Mouse (Mus musculus): ENCODE results near the gene Tcp10a.
"Not testable (repeated sequence)": the region's sequence is repeated elsewhere in the genome, so short reads cannot be mapped to it uniquely, and the experiment has no call there.

The Tcp10a gene

DNA sequence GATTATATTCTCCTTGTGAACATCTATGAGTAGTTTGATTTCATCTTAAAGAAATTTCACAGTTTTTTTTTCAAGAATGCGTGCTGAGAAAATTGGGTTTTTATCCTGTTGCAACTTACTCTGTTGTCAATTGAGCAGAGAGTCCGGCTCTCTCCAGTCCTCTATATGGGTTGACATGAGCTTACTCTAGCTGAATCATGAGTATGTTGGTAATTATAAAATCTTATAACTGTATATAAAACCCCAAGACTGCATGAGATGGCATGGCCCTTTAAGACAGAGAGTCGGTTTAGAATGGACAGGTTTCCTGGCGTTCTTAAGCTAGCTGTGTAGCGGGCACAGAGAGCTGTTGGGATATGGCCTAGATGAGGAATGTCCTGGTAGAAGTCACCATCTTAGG, at the start of gene Tcp10a:
Tcp10a (plus strand) TSS at position 301 of the 400 bp plus-strand sequence.
- not testable (repeated sequence) for DNase-seq (ENCODE audit: low read depth, low spot score)

GRCm38 (mm10) chr17:7278702-7279242, 45.7 kb upstream of the Tcp10a start:
- DNase-seq (ENCODE audit: low read depth, low spot score): no peak

- DNase-seq (ENCODE audit: low read depth, low spot score): no peak
These were observed 45.2 kb upstream of the Tcp10a start for GRCm38 (mm10) chr17:7279251-7279650.

GRCm38 (mm10) chr17:7284297-7284910, 40.0 kb upstream of the Tcp10a start:
- no peak for DNase-seq (ENCODE audit: low read depth, low spot score)

DNA sequence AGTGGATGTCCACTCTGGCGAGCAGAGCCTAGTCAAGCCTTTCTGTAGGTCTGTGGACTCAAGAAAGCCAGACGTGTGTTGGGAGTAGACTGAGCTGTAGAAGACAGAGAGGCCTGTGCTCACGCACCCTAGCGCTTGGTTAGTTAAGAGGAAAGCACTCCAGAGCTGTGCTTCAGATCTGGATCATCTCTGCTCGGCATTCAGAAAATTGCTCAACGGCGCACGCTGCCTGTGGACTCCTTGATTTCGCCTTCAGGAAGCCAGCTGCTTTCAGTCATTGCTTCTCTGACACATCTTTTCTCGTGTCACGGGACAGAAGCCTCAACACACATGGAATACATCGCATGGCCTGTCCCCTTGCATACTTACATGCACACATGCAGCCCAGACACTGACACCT, 39.2 kb upstream of the Tcp10a start:
- no peak for DNase-seq (ENCODE audit: low read depth, low spot score)

DNA sequence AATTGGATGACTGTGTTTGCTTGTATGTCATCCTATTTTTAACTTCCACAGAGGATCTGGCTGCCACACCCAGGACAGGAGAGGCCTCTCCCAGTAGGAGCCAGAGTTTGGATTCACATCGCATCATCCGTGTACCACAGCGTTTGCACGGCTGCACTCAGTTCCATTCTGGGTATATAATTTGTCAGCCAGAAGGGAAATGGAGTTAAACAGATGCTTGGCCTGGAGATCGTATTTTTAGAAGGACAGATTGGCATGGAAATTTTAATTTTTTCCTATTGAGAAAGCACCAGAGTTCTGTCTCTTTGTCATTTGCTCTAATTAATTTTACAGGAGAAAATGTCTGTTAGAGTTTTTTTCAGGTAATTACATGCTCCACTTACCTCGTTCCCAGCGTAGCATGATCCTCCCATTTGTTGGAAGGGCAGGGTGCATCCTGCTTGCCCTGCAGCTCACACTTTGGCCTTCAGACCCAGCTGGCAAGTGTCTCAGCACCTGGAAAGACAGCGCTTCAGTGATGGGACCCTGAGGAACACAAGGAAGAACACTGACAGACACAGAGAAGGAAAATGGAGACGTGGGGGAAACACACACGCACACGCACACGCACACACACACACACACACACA, 37.9 kb upstream of the Tcp10a start:
- DNase-seq (ENCODE audit: low read depth, low spot score): no peak

GRCm38 (mm10) chr17:7292012-7292684, 32.3 kb upstream of the Tcp10a start:
- no peak for DNase-seq (ENCODE audit: low read depth, low spot score)

GRCm38 (mm10) chr17:7306278-7307196, 17.9 kb upstream of the Tcp10a start:
- DNase-seq (ENCODE audit: low read depth, low spot score): not testable (repeated sequence)

- DNase-seq (ENCODE audit: low read depth, low spot score): not testable (repeated sequence)
These were observed 8.6 kb upstream of the Tcp10a start for GRCm38 (mm10) chr17:7315693-7316382.

GRCm38 (mm10) chr17:7319789-7320188, 4.7 kb upstream of the Tcp10a start:
- DNase-seq (ENCODE audit: low read depth, low spot score): not testable (repeated sequence)

GRCm38 (mm10) chr17:7326415-7326814, 2.0 kb downstream of the Tcp10a start:
- DNase-seq (ENCODE audit: low read depth, low spot score): not testable (repeated sequence)

- not testable (repeated sequence) for DNase-seq (ENCODE audit: low read depth, low spot score)
These were observed 8.3 kb downstream of the Tcp10a start for GRCm38 (mm10) chr17:7332745-7333144.

GRCm38 (mm10) chr17:7337381-7337780, 12.9 kb downstream of the Tcp10a start:
- not testable (repeated sequence) for DNase-seq (ENCODE audit: low read depth, low spot score)

GRCm38 (mm10) chr17:7348765-7349164, 24.3 kb downstream of the Tcp10a start:
- DNase-seq (ENCODE audit: low read depth, low spot score): not testable (repeated sequence)

DNA sequence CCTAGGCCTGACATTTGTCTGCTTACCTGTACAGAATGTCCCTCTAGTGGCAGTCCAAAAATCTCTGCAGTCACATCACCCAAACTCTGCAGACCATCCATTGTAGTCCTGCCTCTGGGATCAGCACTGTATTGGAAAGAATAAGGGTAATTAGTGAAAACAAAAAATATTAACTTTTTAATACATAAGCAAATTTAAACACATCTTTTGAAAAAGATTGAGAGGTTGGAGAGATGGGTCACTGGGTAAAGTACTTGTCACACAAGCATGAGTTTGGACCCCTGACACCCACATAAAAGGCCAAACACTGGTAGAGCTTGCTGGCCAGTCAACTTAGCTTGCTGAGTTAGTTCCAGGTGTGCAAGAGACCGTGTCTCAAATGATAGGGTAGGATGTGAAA, 28.1 kb downstream of the Tcp10a start, which contains the start of gene Ttll2:
Ttll2 (minus strand) TSS at position 101 of the 400 bp plus-strand sequence.
- DNase-seq (ENCODE audit: low read depth, low spot score): not testable (repeated sequence)

DNA sequence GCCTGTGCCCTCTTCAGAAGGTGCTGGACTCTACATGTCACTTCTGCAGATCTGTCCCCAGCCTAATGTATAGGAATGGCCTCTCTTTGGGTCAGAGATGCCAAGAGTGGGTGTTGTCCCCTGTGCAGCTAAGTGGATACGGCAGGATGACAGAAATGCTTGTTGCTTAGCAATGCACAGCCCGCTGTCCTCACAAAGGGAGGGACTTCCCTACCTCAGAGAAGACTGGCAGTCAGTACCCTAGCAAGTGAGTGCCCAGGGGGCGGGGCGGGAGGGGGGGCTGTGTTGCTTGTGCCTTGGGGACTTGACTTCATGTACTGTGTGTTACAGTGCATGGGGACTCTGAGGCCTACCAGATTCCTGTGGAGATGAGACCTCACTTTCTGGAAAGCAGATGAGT, 35.4 kb downstream of the Tcp10a start:
- not testable (repeated sequence) for DNase-seq (ENCODE audit: low read depth, low spot score)

DNA sequence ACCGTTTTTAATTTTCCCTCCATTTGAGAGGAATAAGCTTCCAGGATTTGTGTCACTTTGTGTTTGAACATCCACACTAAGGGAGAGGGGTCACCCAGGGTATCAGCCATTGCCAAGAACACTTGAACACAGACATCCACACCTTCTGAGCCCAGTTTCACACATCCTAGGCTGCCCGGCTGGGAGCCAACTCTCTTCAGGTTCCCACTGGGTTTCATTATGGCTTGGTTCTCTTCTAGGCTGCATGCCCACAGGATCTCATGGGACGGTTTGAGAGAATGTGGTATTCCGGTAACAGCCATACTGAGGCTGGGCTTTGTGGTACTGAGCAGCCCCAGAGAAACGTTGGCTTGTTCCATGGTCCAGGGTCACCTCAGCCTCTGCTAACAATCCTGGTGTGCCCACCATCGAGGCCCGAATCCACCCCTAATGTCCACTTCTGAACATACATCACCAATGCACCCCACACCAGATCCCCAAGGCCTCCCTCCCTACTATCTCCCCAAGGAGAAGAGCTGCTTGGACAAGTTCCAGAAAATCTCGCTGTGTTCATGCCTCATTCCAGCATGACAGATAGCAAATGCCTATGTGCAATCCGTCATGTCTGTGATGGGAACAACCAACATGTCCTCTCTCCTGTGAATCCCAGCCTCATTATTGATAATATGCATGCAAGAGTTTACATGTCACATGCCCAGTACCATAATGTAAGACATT, 36.5 kb downstream of the Tcp10a start:
- DNase-seq (ENCODE audit: low read depth, low spot score): not testable (repeated sequence)

DNA sequence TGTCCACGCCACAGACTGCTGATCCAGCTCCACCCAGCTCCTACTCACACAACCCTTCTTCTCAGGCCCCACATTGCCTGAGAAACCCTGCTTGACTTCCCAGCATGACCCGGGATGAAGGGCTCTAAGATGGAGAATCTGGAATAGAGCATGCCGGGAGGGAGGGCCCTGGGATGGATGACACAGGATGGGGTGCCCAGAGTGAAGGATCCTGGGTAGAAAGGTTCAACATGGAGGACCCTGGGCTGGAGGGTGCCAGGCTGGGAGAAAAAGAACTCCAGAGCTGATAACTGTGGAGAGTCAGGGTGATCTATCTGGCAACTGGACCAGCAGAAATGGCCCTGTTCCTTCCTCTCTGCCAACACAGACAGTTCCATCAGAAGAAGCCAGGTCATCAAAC, 41.2 kb downstream of the Tcp10a start:
- not testable (repeated sequence) for DNase-seq (ENCODE audit: low read depth, low spot score)

DNA sequence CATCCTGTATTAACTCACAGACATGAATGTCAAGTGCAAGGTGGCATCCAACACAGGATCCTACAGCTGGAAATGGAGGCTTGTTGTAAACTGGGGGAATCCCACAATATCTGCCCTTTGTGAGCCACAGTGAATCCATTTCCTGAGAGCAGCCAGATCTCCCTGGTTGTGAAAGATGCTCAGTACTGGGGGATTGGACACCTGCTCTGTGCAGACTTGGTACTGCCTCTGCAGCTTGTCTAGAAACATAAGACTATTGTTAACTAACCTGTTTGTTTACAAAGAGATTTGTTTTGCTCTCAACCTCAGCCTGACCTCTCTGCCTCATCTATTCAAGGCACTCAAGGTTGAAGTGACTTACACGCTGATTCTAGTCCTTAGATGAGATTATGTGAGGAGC, 41.8 kb downstream of the Tcp10a start:
- not testable (repeated sequence) for DNase-seq (ENCODE audit: low read depth, low spot score)
